Mouse (Mus musculus) neutrophil, adult 5-6 weeks (primary cell): ENCODE results near the gene Usp42. TPM values are rescaled to one million over a fixed set of nuclear protein-coding genes. Genes with fewer than 3 reads are reported as not detected.

ENCODE experiments used
- total RNA-seq: library from RNA; stranded (forward); fragments of 200-1000 nt; gene quantifications from 2 replicates; pipeline ENCODE4 v1.2.3, GENCODE M21; 2017

The Usp42 gene
- total RNA-seq, 1 experiment from 2014 or later: 27.4 TPM

Other genes starting within 250 kb of the Usp42 start
- gene Rac1, start 204.2 kb downstream of the Usp42 start, total RNA-seq: 154 and 187 TPM in 2 replicates
- 10.2 and 11.3 TPM in 2 replicates for gene Cyth3, start 109.8 kb downstream of the Usp42 start, total RNA-seq
- 45.8 and 46.3 TPM in 2 replicates for gene Eif2ak1, start 85.5 kb upstream of the Usp42 start, total RNA-seq
- 0.35 TPM in 1 of 2 replicates, not detected in the other for gene Ankrd61, start 165.4 kb upstream of the Usp42 start, total RNA-seq
- gene Aimp2, start 177.6 kb upstream of the Usp42 start, total RNA-seq: 14.5 and 15.0 TPM in 2 replicates
- gene Pms2, start 177.7 kb upstream of the Usp42 start, total RNA-seq: 31.6 and 33.4 TPM in 2 replicates
- not detected in 2 replicates for gene Gm42421, start 195.9 kb upstream of the Usp42 start, total RNA-seq
- 3.7 and 5.4 TPM in 2 replicates for gene Rsph10b, start 200.8 kb upstream of the Usp42 start, total RNA-seq